Mouse (Mus musculus) CH12.LX (cell line): ENCODE data around the gene Chaf1a. TPM values are rescaled to one million over a fixed set of nuclear protein-coding genes. Genes with fewer than 3 reads are reported as not detected.
"Not testable (repeated sequence)": the region's sequence is repeated elsewhere in the genome, so short reads cannot be mapped to it uniquely, and the experiment has no call there.

Experiments
- DNase-seq: peaks from one replicate; pipeline ENCODE4 v3.0.0-alpha.2; 2013; ENCODE audit errors: extremely low read depth
- H3K27ac ChIP-seq: 2 replicates; pipeline ENCODE4 v1.5.1; 2012; ENCODE audit warnings: low read depth, mild to moderate bottlenecking, control low read depth, moderate library complexity; ENCODE audit not compliant: insufficient read depth
- H3K27me3 ChIP-seq: replicated peaks from 2 replicates; pipeline ENCODE3; 2012; ENCODE audit warnings: inconsistent platforms
- H3K36me3 ChIP-seq, 2 experiments: replicated peaks in 1 of 2; 2 replicates each; pipeline versions ENCODE3 to v1.6.1; 2012; ENCODE audit warnings: inconsistent platforms in 1 of 2, low read length in 1 of 2, mild to moderate bottlenecking in 1 of 2, mixed read lengths in 1 of 2, moderate library complexity in 1 of 2; ENCODE audit not compliant: control insufficient read depth in 1 of 2, insufficient read depth in 1 of 2
- H3K4me1 ChIP-seq, 2 experiments: 2 replicates each; pipeline ENCODE4 v1.6.1; 2012; ENCODE audit warnings: inconsistent platforms in 1 of 2, moderate library complexity in 1 of 2; ENCODE audit not compliant: insufficient read depth in 2 of 2, control insufficient read depth in 1 of 2
- H3K4me2 ChIP-seq: 2 replicates; pipeline ENCODE4 v1.6.1; 2012; ENCODE audit warnings: low read depth, mild to moderate bottlenecking, control low read depth; ENCODE audit not compliant: poor library complexity, insufficient read depth, severe bottlenecking
- H3K4me3 ChIP-seq, 3 experiments: fragments of 150-350 bp in 1 of 3; sonication (generic) in 1 of 3; replicated peaks in 1 of 3; 2 replicates each; pipeline versions ENCODE3 to v1.5.1; 2011 to 2012; ENCODE audit warnings: low read depth in 2 of 3, low read length in 2 of 3, mild to moderate bottlenecking in 2 of 3, moderate library complexity in 2 of 3, control low read depth in 1 of 3, improper control_type of control experiment in 1 of 3, inconsistent platforms in 1 of 3, mixed read lengths in 1 of 3; ENCODE audit not compliant: poor library complexity in 1 of 3
- H3K79me2 ChIP-seq: replicated peaks from 2 replicates; pipeline ENCODE4 v1.6.1; 2012; ENCODE audit warnings: mild to moderate bottlenecking, moderate library complexity; ENCODE audit not compliant: control insufficient read depth, poor library complexity, insufficient read depth, severe bottlenecking; ENCODE audit errors: extremely low read depth
- H3K9ac ChIP-seq: 2 replicates; pipeline ENCODE4 v1.6.1; 2012; ENCODE audit warnings: low read depth, mild to moderate bottlenecking, control low read depth, moderate library complexity; ENCODE audit not compliant: insufficient read depth
- H3K9me3 ChIP-seq: replicated peaks from 2 replicates; pipeline ENCODE3; 2012; ENCODE audit warnings: low read length, inconsistent platforms, mixed read lengths
- BHLHE40 ChIP-seq: IDR thresholded peaks from 2 replicates; pipeline ENCODE4 v1.6.1; 2011; ENCODE audit warnings: mild to moderate bottlenecking, low read depth, low read length, improper control_type of control experiment
- E2F4 ChIP-seq: IDR thresholded peaks from 2 replicates; pipeline ENCODE4 v1.6.1; 2011; ENCODE audit warnings: low read depth, low read length, improper control_type of control experiment; ENCODE audit not compliant: insufficient replicate concordance
- MAFK ChIP-seq: IDR thresholded peaks from 2 replicates; pipeline ENCODE4 v1.6.1; 2011; ENCODE audit warnings: low read length, improper control_type of control experiment; ENCODE audit not compliant: insufficient replicate concordance
- MAX ChIP-seq: IDR thresholded peaks from 2 replicates; pipeline ENCODE4 v1.6.1; 2011; ENCODE audit warnings: low read length, improper control_type of control experiment
- MXI1 ChIP-seq: IDR thresholded peaks from 2 replicates; pipeline ENCODE4 v1.6.1; 2011; ENCODE audit warnings: mild to moderate bottlenecking, low read depth, low read length, improper control_type of control experiment
- MYC ChIP-seq: IDR thresholded peaks from 2 replicates; pipeline ENCODE4 v1.6.1; 2011; ENCODE audit warnings: low read depth, mild to moderate bottlenecking, improper control_type of control experiment, low read length
- PAX5 ChIP-seq: IDR thresholded peaks from 2 replicates; pipeline ENCODE4 v1.6.1; 2012; ENCODE audit warnings: low read length, inconsistent platforms, mixed read lengths
- SMC3 ChIP-seq: IDR thresholded peaks from 2 replicates; pipeline ENCODE4 v1.6.1; 2011; ENCODE audit warnings: low read depth, low read length, improper control_type of control experiment
- dilution Hi-C: fragments of 300-500 bp; cut with MboI; formaldehyde crosslinking; loops from 2 replicates; pipeline ENCODE4 v1.14.3; 2020; ENCODE audit warnings: low sequenced_read_pairs; ENCODE audit not compliant: extremely low pct_unique_long_range_greater_than_20kb, extremely low pct_ligation_motif_present
- in situ Hi-C: fragments of 300-500 bp; cut with MboI; formaldehyde crosslinking; loops from 3 replicates; pipeline ENCODE4 v1.14.3; 2019; ENCODE audit warnings: low sequenced_read_pairs, low pct_ligation_motif_present, low pct_unique_long_range_greater_than_20kb, mixed read lengths
- polyA plus RNA-seq: library from polyadenylated mRNA; unstranded; fragments of >175 nt; gene quantifications from 2 replicates; pipeline ENCODE4 v1.2.1, GENCODE M21; 2012; ENCODE audit warnings: low read depth; ENCODE audit not compliant: insufficient read length
- total RNA-seq, 2 experiments: library from RNA; depleted of rRNA; stranded (reverse); fragments of 300-350 nt in 1 of 2; fragments of >200 nt in 1 of 2; gene quantifications; 2 replicates each; pipeline ENCODE4 v1.2.3; 2012 to 2014

Chaf1a gene
- total and polyA plus RNA-seq, 3 experiments = 18.4 to 97.1 (median 39.3) TPM

DNA sequence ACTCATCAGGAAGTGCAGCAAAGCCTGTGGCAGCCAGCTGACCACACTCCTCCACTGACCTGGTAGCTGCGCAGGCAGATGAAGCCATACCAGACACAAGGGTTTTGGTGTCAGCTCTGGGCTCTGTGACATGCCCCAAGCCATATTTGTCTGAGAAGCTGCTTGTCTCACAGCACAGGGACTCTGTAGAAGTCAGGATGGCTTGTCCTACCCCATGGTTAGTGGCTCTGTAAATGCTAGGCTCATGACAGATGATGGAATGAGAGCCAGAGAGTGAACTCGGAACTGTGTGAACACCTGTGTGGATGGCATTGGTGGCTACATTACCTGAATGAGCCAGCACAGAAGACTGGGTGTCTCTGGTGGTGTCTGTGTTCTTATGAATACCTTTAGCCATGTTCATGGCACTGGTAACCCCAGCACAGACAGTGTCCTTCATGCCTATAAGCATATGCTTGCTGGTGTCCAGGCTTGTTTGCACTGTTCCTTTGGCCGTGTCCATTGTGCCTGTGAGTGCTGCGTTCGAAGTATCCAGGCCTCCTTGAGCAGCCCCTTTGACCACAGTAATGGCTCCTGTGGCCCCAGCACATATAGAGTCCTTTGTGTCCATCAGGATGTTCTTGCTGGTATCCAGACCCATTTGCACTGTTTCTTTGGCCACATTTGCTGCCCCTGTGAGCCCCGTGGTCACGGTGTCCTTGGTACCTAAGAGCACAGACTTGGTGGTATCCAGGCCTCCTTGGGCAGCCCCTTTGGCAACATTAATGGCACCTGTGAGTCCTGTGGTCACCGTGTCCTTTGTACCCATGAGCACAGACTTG lies 63.4 kb downstream of the Chaf1a start:
- no peak overlapping the region for H3K27ac ChIP-seq
- H3K4me3 ChIP-seq = no peak overlapping the region
- dilution Hi-C loops = no loop called here
- DNase-seq = no peak
- H3K4me1 ChIP-seq = 0 out of 4 replicates have a peak, but pooled peaks cover 0 to 2% of the 10 kb centered on the region in 2 experiments
- no peaks in the 10 kb centered on the region for H3K9me3 ChIP-seq
- no peak overlapping the region for H3K9ac ChIP-seq
- in situ Hi-C loops = no loop called here
- H3K79me2 ChIP-seq = no peaks in the 10 kb centered on the region
- H3K36me3 ChIP-seq = peaks cover 50 to 70% of the 10 kb centered on the region in 2 experiments
- no peaks in the 10 kb centered on the region for H3K27me3 ChIP-seq
- TF ChIP-seq BHLHE40 (no peak), MYC (no peak), MAX (no peak), PAX5 (no peak), MAFK (no peak), E2F4 (no peak), MXI1 (no peak), SMC3 (no peak)
- H3K4me2 ChIP-seq = no peak overlapping the region

DNA sequence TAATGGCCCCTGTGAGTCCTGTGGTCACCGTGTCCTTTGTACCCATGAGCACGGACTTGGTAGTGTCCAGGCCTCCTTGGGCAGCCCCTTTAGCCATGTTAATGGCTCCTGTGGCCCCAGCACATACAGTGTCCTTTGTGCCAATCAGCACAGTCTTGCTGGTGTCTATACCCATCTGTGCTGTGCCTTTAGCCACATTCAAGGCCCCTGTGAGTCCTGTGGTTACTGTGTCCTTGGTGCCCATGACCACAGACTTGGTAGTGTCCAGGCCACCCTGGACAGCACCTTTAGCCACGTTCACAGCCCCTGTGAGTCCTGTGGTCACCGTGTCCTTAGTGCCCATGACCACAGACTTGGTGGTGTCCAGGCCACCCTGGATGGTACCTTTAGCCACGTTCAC lies 64.6 kb downstream of the Chaf1a start:
- H3K9ac ChIP-seq, in situ Hi-C loops: not testable (repeated sequence)
- peaks cover 41 to 71% of the 10 kb centered on the region in 2 experiments for H3K36me3 ChIP-seq

DNA sequence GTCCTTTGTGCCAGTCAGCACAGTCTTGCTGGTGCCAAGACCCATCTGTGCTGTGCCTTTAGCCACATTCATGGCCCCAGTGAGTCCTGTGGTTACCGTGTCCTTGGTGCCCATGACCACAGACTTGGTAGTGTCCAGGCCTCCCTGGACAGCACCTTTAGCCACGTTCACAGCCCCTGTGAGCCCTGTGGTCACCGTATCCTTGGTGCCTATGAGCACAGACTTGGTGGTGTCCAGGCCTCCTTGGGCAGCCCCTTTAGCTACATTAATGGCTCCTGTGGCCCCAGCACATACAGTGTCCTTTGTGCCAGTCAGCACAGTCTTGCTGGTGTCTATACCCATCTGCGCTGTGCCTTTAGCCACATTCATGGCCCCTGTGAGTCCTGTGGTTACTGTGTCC lies 66.2 kb downstream of the Chaf1a start:
- H3K27ac ChIP-seq, H3K9me3 ChIP-seq, H3K27me3 ChIP-seq, H3K4me2 ChIP-seq, in situ Hi-C loops, H3K79me2 ChIP-seq, H3K9ac ChIP-seq, H3K4me3 ChIP-seq, H3K4me1 ChIP-seq, DNase-seq, dilution Hi-C loops: not testable (repeated sequence)
- H3K36me3 ChIP-seq = peaks cover 25 to 57% of the 10 kb centered on the region in 2 experiments

More for the DNA sequence above, 64.6 kb downstream of the Chaf1a start:
- H3K27ac ChIP-seq, H3K4me3 ChIP-seq, H3K9me3 ChIP-seq, H3K79me2 ChIP-seq, H3K4me2 ChIP-seq, DNase-seq, H3K27me3 ChIP-seq, H3K4me1 ChIP-seq, dilution Hi-C loops: not testable (repeated sequence)
